Mouse (Mus musculus) lung, adult 2 months (tissue): ENCODE data around the gene Prkar2b.

Source experiments
- CTCF ChIP-seq: fragments of 200-500 bp; IDR thresholded peaks from 2 replicates; pipeline ENCODE4 v1.5.1; 2011; ENCODE audit warnings: mild to moderate bottlenecking, low read length, control low read depth; ENCODE audit not compliant: insufficient read depth
- POLR2A ChIP-seq: fragments of 200-500 bp; IDR thresholded peaks from 2 replicates; pipeline ENCODE4 v1.6.1; 2011; ENCODE audit warnings: low read depth, mild to moderate bottlenecking, control low read depth, low read length, borderline replicate concordance; ENCODE audit errors: extremely low read depth

GRCm38 (mm10) chr12:32085189-32085588 is 24.1 kb upstream of the Prkar2b start:
- TF ChIP-seq CTCF, result no peak
- no peak for TF ChIP-seq POLR2A
